Mouse (Mus musculus) stomach, postnatal 0 days (tissue): Measurements from ENCODE around the gene Dio1.

Experiments used
- CTCF ChIP-seq: IDR thresholded peaks from 2 replicates; pipeline ENCODE4 v1.5.1; 2016; ENCODE audit warnings: antibody characterized with exemption, low read depth, mild to moderate bottlenecking, moderate library complexity
- EP300 ChIP-seq: optimal IDR thresholded peaks from 2 replicates; pipeline ENCODE3; 2016; ENCODE audit warnings: antibody characterized with exemption

- TF ChIP-seq EP300 = no peak
- no peak for TF ChIP-seq CTCF
Measured at GRCm38 (mm10) chr4:107274511-107274910, 32.5 kb downstream of the Dio1 start.
